Mouse (Mus musculus) urinary bladder, postnatal 14 days (tissue): ENCODE data around the gene March10.

Source experiments
- DNase-seq: peaks from one replicate; pipeline ENCODE4 v3.0.0; 2021; ENCODE audit warnings: low spot score

March10 gene

GRCm38 (mm10) chr11:105407846-105408441 is 48.6 kb downstream of the March10 start:
- no peak for DNase-seq

GRCm38 (mm10) chr11:105402355-105402754 is 54.2 kb downstream of the March10 start:
- DNase-seq, result no peak

GRCm38 (mm10) chr11:105390290-105390689 is 66.2 kb downstream of the March10 start:
- no peak for DNase-seq

- DNase-seq, result no peak
Measured at GRCm38 (mm10) chr11:105388636-105389035, 67.9 kb downstream of the March10 start.

- DNase-seq, result no peak
Measured at GRCm38 (mm10) chr11:105385266-105385665, 71.3 kb downstream of the March10 start.

GRCm38 (mm10) chr11:105375821-105376235 is 80.7 kb downstream of the March10 start:
- DNase-seq, result no peak

GRCm38 (mm10) chr11:105374526-105375175 is 81.9 kb downstream of the March10 start:
- no peak for DNase-seq

GRCm38 (mm10) chr11:105373881-105374280 is 82.7 kb downstream of the March10 start:
- DNase-seq, result no peak

GRCm38 (mm10) chr11:105371818-105372217 is 84.7 kb downstream of the March10 start:
- no peak for DNase-seq

- DNase-seq, result no peak
Measured at GRCm38 (mm10) chr11:105369526-105370386, 86.8 kb downstream of the March10 start.

GRCm38 (mm10) chr11:105368833-105369232 is 87.7 kb downstream of the March10 start:
- no peak for DNase-seq

- no peak for DNase-seq
Measured at GRCm38 (mm10) chr11:105367163-105367562, 89.4 kb downstream of the March10 start.

- no peak for DNase-seq
Measured at GRCm38 (mm10) chr11:105366051-105366450, 90.5 kb downstream of the March10 start.

GRCm38 (mm10) chr11:105365611-105366010 is 90.9 kb downstream of the March10 start:
- no peak for DNase-seq

GRCm38 (mm10) chr11:105364386-105365065 is 92.0 kb downstream of the March10 start:
- peak; percentile 21 for DNase-seq

- DNase-seq, result no peak
Measured at GRCm38 (mm10) chr11:105363598-105364385, 92.7 kb downstream of the March10 start.

- DNase-seq, result peak; percentile 80
Measured at GRCm38 (mm10) chr11:105362946-105363597, 93.5 kb downstream of the March10 start.

- peak; percentile 47 for DNase-seq
Measured at GRCm38 (mm10) chr11:105362041-105362765, 94.3 kb downstream of the March10 start.

- DNase-seq, result peak; percentile 61
Measured at GRCm38 (mm10) chr11:105356301-105356700, 100.2 kb downstream of the March10 start.

- no peak for DNase-seq
Measured at GRCm38 (mm10) chr11:105353891-105354280, 102.6 kb downstream of the March10 start.
